Mouse (Mus musculus): ENCODE data around the gene Ubald1. TPM values are rescaled to one million over a fixed set of nuclear protein-coding genes. Genes with fewer than 3 reads are reported as not detected.
A peak's percentile ranks its signal among the peaks of the same experiment; 100 is the strongest.

The Ubald1 gene
- total RNA-seq, 2 experiments from 2014 or later = 95.8 to 96.4 TPM

DNA sequence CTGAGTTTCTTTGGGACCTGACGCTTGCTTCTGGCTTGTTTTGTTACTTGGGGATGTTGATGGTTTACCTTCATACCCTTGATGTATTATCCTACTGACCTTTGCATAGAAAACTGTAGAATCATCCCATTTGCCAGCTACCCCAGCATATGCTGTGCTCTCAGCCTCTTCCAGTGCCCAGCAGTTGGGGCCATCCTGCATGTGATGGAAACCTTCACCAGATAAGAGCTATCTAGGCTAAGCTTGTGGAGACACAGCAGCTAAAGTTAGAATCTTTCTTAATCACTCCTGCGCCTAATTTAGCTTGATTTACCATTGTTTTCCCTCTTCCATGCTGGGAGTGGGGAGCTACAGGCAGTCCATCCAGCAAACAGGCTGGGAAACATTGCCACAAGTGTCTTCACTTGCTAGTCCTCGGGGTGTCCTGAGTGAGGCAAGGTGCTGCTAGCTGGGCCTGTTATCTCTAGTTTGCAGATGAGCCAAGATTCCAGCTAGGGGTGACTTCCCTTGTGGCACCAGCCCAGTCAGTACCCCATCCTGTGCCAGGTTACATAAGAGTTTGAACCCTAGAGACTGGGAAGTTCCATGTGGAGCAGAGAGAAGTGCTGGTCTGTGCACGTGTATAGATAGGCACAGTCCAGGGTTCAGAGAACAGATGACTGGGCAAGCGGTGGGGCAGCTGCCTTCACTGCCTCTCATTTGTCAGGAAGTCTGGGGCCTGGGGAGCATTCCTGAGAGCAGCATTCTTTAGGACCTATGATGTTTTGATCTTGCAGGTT is 16.3 kb upstream of the Ubald1 start:
- no peak for TF ChIP-seq CTCF (conservative IDR thresholded peaks at IDR 0.05)
- Histone ChIP-seq H3K4me3 (no peak overlapping the region), H3K27ac (peak overlapping the region; percentile 18; the same call in 1 of the 2 replicates)
- no peak for DNase-seq (ENCODE audit: low spot score in 2 of 2)

DNA sequence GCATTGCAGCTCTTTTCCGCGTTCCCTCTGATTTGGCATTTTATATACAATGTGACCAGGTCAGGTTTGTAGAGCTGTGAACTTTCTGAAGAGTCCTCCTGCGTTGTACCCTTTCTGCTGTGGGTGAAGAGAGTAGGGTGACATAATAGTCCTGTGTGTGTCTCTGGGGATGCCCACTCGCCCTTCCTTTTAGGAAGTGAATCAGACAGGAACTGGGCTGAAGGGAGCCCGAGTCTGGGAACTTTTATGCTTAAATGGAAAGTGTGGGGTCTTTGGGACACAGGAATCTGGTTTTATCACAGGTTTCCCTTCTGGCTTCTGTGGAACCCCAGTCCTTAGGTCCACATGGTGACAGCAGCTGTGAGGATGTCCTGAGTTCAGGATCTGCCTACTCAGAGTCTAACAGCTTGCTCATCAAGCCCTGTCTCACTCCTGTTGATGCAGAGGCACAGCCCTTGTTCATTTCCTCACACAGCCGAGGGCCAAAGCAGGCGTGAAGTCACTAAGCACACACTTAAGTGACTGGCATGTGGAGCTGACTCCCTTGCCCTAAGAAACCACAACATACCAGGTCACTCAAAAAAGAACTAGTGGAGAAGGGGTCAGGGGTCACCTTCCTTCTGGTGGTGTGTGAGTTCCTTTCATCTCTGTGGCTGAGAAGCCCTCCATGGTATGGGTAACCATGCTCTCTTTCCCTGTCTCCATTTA is 14.2 kb upstream of the Ubald1 start:
- no peak for DNase-seq (ENCODE audit: low spot score in 2 of 2)
- TF ChIP-seq CTCF (conservative IDR thresholded peaks at IDR 0.05) = no peak
- no peak overlapping the region for H3K4me3 ChIP-seq
- H3K27ac ChIP-seq = 0 out of 2 replicates have a peak overlapping the region, but pooled peaks have one; percentile 3

DNA sequence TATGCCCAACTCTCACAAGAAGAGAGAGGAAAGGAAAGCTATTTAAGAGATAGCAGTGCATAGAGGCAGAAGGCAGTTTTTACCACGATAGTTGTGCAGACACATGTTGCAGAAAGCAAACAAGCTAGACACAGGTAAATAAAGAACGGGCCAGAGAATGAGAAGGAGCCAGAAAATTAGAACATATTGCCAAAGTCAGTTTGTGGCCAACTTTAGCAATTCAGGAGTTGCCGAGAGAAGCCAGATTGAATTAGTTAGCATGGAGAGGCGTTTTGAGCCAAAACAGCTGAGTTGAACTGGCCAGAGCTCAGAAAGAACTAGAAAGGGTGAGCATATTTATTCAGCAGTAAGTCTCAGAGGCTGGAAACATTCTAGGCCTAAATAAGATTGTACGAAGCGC is 12.1 kb upstream of the Ubald1 start:
- no peak overlapping the region for H3K4me3 ChIP-seq
- no peak for DNase-seq (ENCODE audit: low spot score in 2 of 2)
- no peak for TF ChIP-seq CTCF (conservative IDR thresholded peaks at IDR 0.05)
- H3K27ac ChIP-seq = no peak overlapping the region; the same call in 1 of the 2 replicates

DNA sequence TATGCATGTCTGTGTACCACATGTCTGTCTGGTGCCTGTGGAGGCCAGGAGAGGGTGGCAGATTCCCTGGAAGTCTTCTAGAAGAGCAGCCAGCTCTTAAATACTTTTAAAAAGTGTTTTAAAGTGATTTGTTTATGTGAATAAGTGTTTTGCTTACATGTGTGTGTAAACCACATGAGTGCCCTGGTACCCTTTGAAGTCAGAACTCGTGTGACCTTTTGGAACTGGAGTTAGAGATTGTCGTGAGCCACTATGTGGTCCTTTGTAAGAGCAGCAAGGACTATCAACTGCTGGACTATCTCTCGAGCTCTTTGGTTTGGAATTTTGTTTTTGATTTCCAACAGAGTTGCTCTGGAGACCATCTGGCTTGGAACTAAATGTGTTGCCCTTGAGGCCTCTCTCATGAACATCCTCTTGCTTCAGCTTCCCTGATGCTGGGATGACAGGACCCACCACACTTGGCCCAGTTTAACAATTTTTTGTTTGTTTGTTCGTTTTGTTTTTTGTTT is 10.1 kb upstream of the Ubald1 start:
- TF ChIP-seq CTCF (conservative IDR thresholded peaks at IDR 0.05) = no peak
- peak overlapping the region; percentile 25; the same call in 1 of the 2 replicates for H3K27ac ChIP-seq
- DNase-seq (ENCODE audit: low spot score in 2 of 2) = no peak
- no peak overlapping the region for H3K4me3 ChIP-seq

DNA sequence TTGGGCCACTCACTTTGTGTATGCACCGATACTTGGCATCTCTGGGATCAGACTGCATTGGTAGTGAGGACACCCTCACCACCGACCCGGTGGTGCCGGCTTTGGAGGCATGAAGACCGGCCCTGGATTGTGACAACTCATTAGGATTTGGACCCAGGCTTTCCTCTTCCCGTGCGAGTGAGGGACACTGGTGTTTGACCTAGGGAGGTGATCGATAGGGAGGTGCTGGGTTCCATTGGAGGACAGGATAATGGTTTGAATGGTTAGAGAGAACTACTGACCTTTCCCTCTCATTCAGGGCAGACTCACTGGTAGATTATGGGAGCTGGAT is 6.5 kb upstream of the Ubald1 start:
- H3K27ac ChIP-seq = peak overlapping the region; percentile 99
- no peak for TF ChIP-seq CTCF (conservative IDR thresholded peaks at IDR 0.05)
- peak overlapping the region; percentile 80 for H3K4me3 ChIP-seq
- no peak for DNase-seq (ENCODE audit: low spot score in 2 of 2)

DNA sequence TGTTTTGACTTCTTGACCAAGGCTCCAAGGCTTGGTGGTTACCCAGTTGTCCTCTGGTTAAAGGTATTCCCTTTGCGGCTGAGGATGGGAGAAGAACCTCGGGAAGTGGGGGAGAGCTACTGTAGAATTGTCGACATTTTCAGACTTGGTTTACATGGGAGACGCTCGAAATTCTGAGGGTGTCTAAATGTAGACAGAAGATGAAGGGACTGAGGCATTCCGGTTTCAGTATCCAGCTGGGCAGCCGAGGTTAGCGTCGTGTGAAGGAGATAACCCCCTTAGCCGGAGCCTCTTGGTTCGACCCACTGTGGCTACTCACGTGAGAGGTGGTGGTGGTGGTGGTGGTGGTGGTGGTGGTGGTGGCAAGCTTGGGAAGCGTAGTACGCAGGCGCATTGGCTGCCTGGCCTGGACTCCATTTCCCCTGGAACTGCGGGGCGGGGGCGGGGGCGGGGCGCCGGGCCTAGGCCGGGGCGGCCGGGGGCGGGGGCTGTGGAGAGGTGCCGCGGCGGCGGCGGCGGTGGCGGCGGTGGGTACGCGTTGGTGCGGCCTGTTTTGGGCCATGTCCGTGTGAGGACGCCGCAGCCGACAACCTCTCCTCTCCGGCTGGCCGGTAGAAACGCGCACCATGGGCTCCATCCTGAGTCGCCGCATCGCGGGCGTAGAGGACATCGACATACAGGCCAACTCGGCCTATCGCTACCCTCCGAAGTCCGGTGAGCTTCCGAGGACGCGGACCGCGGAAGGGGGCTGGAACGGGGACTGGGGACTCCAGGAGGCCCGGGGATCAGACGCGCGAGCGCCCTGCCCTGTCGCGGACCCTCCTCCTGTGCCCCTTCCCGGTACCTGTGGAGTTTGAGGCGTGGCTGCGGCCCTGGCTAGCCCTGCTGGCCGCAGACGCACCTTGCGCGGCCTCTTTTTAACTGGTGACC is 5.9 kb upstream of the Ubald1 start, which contains the start of gene Mgrn1:
TSS of gene Mgrn1 (plus strand) at position 490 of the 930 bp plus-strand sequence.
- peak; percentile 83 for DNase-seq (ENCODE audit: low spot score in 2 of 2)
- H3K27ac ChIP-seq = peak within 1 kb of the TSS; percentile 99
- no peak for TF ChIP-seq CTCF (conservative IDR thresholded peaks at IDR 0.05)
- peak within 1 kb of the TSS; percentile 80 for H3K4me3 ChIP-seq

DNA sequence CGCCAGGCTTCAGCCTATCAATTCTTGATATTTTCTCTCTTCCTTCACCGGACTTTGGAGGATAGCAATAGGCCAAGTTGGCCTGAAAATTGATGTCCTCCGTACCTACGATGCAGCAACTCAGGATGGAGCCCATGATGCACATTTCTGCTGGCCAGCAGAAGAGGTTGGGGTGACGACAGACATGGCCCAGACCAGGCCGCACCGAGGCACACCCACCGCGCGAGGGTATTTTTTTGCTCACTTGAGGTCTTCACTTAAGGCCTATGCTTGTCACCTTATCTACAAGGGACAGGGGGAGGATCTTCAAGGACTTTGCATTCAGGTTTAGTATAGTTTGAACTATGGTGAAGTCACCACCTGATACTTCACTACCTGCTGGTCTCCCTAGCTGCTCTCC is 4.8 kb upstream of the Ubald1 start:
- no peak overlapping the region for H3K4me3 ChIP-seq
- DNase-seq (ENCODE audit: low spot score in 2 of 2) = no peak
- TF ChIP-seq CTCF (conservative IDR thresholded peaks at IDR 0.05) = no peak
- H3K27ac ChIP-seq = peak overlapping the region; percentile 99; the same call in 1 of the 2 replicates

DNA sequence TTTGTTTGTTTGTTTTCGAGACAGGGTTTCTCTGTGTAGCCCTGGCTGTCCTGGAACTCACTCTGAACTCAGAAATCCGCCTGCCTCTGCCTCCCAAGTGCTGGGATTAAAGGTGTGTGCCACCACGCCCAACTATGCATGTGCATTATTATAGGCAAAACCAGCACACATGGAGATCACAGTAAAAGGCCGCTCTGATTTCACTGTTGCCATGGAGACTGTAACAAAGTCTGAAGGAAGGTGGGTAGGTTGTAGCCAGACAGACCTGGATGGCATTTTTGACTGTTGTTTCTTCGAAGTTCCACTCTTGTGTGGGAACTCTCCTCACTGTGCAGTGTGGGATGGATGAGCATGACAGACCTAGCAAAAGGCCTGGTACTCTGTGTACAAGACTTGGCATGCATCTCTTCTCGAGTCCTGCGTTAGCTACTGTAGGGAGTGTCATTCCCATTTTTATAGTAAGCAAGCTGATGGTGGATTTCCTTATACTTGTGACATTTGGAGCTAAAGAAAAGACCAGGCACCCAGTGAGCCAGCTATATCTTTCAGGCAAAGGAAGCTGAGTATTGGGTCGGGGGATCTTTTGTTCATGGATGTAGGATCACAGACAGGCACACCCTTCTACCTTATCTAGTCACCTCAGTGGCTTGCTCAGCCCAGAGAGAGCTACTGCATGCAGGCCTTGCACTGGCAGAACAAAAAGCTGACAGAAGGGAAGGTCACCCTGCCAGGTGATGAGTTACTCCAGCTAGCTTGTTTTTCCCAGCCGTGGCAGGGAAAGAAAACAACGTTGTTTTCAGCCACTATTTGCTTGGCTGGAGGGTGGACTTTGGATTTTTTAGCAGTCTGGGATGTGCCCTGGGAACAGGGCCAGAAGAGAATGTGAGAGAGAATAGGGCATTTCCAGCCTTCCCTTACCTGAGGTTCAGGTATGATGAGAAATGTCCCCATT is 1.6 kb upstream of the Ubald1 start:
- peak overlapping the region; percentile 99 for H3K27ac ChIP-seq
- peak overlapping the region; percentile 76 for H3K4me3 ChIP-seq
- no peak for TF ChIP-seq CTCF (conservative IDR thresholded peaks at IDR 0.05)
- DNase-seq (ENCODE audit: low spot score in 2 of 2) = no peak

DNA sequence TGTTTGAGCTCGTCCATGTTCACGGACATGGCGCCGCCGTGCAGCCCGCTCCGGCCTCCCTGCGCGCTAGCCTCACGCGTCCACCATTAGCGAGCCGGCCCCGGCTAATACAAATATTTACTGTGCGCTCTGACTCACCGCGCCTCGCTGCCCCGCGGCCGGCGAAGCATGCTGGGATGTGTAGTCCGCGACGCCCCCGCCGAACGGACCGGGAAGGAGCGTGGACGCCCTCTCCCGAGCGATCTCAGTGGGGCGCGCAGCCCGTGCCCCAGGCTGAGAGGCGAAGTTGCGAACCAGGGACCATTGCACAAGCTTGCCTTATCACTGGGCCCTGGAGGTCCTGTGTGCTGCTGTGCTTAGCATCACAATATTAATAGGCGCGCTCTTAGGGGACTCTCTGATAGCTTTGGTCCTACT is 399 bp downstream of the Ubald1 start:
- DNase-seq (ENCODE audit: low spot score in 2 of 2) = peak; percentile 91
- Histone ChIP-seq H3K4me3 (peak overlapping the region; percentile 100), H3K27ac (peak overlapping the region; percentile 99)
- TF ChIP-seq CTCF (conservative IDR thresholded peaks at IDR 0.05) = peak; percentile 60

DNA sequence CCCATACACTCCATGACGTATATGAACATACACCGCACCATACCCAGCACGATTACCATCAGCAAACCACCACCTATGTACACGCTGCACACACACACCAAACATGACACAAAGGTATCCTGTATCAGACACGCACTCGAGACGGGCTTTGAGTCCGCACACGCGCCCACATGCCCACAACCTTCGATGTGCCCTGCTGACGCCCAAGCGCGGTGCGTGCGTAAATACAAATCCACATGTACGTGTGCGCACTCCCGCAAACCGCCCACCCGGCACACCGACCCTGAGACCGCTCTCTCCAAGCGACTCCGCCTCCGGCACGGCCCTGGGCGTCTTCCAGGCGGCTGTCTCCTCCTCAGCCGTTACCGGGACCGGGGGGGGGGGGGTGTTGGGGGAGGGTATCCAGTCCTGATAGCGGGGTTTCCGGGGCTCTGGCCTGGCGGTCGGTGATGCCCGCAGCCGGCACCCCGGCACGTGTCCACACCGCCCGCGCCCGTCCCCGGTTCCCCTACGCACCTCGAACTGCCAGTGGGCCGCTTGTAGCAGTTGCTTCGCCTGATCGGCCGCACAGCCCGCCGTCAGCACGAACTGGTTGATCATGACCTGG is 911 bp downstream of the Ubald1 start:
- TF ChIP-seq CTCF (conservative IDR thresholded peaks at IDR 0.05) = no peak
- Histone ChIP-seq H3K4me3 (peak overlapping the region; percentile 100), H3K27ac (peak overlapping the region; percentile 99)
- DNase-seq (ENCODE audit: low spot score in 2 of 2) = peak in 1 of 2 experiments; percentile 37
